Mouse (Mus musculus) thymus, postnatal 36 days (tissue): ENCODE measurements around the gene Fam126a.

Experiments
- DNase-seq, 2 experiments: peaks; one replicate each; pipeline ENCODE4 v3.0.0; 2022; ENCODE audit warnings: mixed read lengths in 2 of 2

The Fam126a gene

GRCm38 (mm10) chr5:23987792-23988191, 42.7 kb downstream of the Fam126a start:
- DNase-seq: no peak

GRCm38 (mm10) chr5:23982081-23982480, 48.4 kb downstream of the Fam126a start:
- DNase-seq: no peak

GRCm38 (mm10) chr5:23978516-23978915, 52.0 kb downstream of the Fam126a start:
- no peak for DNase-seq

GRCm38 (mm10) chr5:23974994-23975575, 55.4 kb downstream of the Fam126a start:
- no peak for DNase-seq

- DNase-seq: no peak
These were observed 62.8 kb downstream of the Fam126a start for GRCm38 (mm10) chr5:23967705-23968104.

DNA sequence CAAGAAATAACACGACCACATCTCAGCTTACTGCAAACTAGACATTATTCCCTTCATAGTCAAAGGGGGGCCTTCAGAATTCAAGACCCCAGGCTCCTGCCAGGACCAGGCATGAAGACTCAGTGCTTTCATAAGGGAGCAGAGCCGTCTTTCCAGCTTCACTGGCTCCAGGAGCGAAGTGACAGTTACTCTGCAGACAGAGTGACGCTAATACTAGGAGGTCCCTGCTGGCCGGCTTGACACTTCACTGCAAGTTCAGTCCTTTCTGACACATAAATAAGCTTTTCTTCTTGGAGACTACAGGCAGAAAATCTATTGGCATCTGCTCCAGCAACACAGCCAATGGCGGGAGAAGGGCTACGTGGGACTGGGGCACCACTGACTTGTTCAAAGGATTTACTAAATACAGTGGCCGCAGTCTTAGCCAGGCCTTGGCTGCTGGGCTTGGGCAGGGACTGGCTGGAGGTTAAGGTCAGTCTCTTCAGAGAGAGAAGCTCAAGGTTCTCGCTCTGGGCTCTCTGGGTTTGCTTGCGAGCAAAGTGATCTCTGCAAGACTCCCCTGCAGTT, 65.8 kb downstream of the Fam126a start:
- no peak for DNase-seq

DNA sequence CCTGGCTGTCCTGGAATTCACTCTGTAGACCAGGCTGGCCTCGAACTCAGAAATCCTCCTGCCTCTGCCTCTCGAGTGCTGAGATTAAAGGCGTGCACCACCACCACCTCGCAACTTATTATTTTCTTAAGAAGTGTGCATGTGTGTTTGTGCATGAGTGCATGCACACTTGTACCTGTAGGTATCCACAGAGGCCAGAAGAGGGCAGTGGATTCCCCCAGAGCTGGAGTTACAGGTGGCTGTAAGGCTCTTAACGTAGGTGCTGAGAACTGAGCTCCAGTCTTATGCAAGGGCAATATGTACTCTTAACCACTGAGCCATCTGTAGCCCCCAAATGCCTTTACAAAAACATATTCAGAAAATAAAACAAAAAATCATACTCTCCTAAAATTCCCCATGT, 77.4 kb downstream of the Fam126a start:
- no peak for DNase-seq

DNA sequence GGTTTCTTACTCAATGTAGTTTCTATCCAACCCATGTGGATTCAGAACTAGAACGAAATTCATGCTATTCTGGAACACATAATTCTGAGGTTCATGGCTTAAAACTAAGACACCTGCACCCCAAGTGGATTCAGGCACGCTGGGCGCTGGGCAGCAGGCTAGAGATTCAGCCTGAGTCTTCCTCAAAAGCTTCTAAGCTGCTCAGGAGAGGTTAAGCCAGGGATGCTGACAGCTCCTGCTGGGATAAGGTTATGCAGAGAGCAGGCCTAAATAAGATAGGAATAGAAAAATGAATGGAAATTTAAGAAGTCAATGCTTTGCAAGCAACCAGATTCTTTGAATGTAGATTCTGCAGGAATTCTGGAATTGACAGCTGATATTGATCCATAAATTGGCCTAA, 82.4 kb downstream of the Fam126a start:
- DNase-seq: no peak

DNA sequence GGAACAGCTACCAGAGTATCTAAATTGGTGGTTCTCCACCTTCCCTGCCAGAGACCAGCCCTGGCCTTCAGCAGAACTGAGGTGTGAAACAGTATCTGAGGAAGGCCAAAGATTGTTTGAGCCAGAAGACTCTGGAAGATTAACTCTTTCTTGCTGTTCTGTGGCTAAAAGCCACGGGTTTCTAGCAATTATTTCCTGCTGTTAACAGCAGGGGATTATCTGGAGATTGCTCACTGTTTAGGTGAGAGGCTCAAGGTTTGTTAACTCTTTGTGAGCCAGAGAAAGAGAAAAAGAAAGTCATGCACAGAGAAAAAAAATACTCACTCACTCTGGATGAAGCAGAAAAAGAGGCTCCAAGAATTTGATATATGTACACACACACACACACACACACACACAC, 85.4 kb downstream of the Fam126a start:
- no peak for DNase-seq

DNA sequence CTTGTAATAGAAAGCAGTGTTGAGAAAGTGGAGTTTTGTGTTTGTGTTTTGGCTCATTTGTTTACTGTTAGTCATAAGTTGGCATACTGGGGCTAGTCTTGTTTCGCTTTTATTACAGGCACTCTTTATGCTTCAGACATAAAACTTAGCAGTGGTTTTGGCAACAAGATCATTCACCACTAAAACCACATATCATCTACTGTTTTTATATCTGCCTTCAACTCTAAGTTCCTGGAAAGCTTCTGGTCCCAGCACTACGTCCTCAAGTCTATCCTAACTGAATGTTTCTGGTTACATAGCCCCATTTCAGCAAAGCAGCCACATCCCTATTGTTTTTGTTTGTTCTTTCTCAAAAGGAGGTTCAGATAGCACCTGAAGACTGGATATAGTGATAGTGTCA, 87.0 kb downstream of the Fam126a start:
- DNase-seq: no peak

DNA sequence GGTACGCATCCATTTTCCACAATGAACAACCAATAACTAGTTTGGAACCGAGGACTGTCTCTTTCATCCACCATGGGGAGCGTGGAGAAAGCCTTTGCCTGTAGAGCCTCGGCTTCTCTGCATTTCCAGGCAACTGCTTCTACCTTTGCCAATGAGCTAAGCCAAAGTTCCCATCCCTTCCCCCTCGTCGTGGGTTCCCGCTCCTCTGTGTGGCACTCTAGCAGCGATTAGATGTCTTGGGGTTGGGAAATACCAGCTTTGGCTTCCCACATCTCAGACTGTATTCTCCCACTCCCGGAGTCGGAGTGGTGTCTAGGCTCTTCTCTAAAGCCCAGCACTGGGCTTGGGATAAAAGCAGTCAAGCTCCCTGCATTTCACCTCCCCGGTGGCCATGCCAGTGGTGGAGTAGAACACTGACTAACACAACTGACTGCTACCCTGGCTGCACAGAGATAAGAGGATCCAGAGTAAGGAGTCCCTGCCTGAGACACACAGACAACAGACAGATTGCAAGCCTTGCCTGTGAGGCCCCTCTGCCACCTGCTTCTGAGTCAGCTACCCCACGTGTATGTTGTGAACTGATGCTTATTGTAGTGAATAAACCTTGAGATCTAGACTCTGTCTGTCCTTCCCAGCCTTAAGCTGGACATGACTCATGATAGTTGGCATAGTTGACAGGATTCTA, 106.9 kb downstream of the Fam126a start:
- no peak for DNase-seq

DNA sequence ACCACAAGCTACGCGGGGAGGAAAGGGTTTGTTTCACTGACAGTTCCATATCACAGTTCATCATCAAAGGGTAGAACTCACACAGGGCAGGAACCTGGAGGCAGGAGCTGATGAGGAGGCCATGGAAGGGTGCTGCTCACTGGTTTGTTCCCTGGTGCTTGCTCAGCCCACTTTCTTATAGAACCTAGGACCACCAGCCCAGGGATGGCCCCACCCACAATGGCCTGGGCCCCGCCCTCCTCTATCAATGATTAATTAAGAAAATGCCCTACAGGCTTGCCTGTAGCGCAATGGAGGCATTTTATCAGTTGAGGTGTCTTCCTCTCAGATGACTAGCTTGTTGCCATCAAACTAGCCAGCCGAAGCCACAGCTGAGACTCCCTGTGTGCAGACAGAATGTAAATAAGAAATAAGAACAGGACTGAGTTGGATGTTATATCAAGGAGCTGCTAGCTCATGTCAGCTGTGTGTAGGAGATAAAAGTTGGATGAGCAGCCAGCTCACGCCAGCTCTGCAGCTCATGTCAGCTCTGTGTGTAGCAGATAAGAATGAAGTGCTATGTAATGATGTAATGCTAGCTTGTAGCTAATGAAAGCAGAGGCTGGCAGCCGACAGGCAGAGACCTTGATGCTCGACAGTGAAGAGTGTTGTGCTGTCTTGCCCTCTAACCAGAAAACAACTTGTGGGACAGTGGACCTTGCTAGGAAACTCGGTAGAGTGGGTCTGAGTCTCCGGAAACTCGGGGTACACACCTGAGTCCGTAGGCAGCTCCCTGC, 107.8 kb downstream of the Fam126a start:
- no peak for DNase-seq

- no peak for DNase-seq
These were observed 109.2 kb downstream of the Fam126a start for GRCm38 (mm10) chr5:23921316-23921715.

GRCm38 (mm10) chr5:23919892-23920731, 110.4 kb downstream of the Fam126a start:
- DNase-seq: no peak

GRCm38 (mm10) chr5:23917301-23917700, 113.2 kb downstream of the Fam126a start:
- DNase-seq: no peak

DNA sequence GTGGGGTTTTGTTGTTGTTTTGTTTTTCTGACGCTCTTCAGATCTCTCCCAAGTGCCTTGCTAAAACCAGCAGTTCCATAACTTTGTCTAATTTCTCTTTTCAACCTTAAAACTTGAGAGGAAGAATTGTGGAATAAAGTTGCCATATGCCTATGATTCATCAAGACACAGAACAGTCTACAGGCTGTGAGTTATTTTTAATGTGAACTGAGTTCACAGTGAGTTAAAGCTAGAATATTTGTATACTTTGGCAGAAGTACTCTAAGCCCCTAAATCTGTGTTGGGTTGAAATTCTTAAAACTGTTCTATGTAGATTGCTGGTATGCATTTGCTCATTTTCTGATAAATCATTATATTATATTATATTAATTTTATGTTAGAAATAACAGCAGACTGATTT, 118.9 kb downstream of the Fam126a start:
- no peak for DNase-seq

GRCm38 (mm10) chr5:23909256-23909655, 121.2 kb downstream of the Fam126a start:
- DNase-seq: no peak

GRCm38 (mm10) chr5:23908486-23909090, 121.9 kb downstream of the Fam126a start:
- DNase-seq: no peak

DNA sequence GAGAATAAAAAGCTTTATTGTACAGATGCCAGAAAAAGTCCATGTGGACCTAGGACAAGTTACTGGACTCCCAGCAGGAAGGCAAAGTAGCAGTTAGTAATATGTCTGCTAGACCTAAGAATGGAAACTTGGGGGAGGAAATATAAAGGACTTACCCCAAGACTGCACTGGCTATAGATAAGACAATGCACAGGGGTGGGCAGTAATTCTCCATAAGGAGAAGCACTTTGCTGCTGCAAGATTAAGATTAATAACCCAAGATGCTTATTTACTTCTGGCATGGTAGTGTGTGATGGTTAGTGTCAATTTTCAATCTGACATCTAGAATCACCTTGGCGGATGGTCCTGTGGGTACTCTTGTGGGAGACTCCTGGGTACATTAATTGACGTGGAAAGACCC, 128.3 kb downstream of the Fam126a start:
- no peak for DNase-seq

- no peak for DNase-seq
These were observed 130.3 kb downstream of the Fam126a start for GRCm38 (mm10) chr5:23900190-23900589.

GRCm38 (mm10) chr5:23893864-23894771, 136.4 kb downstream of the Fam126a start:
- no peak for DNase-seq
